Mouse (Mus musculus): ENCODE measurements around the gene Anp32b. TPM values are rescaled to one million over a fixed set of nuclear protein-coding genes. Genes with fewer than 3 reads are reported as not detected.

Anp32b gene
- polyA plus RNA-seq, 1 experiment = 38.6 TPM

DNA sequence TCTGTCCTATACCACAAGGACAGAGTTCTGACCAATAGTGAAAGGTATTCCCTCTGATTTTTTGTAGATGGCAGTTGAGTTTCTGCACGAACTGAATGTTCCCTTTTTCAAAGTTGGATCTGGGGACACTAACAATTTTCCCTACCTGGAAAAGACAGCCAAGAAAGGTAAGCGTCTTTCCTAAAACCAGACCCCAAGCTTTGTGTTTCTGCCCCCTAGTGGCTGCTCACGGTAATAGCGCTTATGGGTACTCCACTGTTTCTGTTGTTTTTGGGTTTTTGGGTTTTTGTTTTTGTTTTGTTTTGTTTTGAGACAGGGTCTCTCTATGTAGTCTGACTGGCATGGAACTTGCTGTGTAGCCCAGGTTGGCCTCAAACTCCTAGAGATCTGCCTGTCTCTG, 48.3 kb downstream of the Anp32b start:
- TF ChIP-seq POLR2A (IDR thresholded peaks at IDR 0.05; ENCODE audit: extremely low read depth, insufficient read depth, low read length) (no peak), CTCF (IDR thresholded peaks at IDR 0.05; ENCODE audit: extremely low read depth, insufficient read depth, low read length) (peak; percentile 63)
- Histone ChIP-seq H3K4me3 (ENCODE audit: insufficient read depth, low read length) (no peak overlapping the region), H3K4me1 (ENCODE audit: control insufficient read depth, insufficient read depth, low read length) (no peaks in the 10 kb centered on the region), H3K27ac (ENCODE audit: insufficient read depth, low read length) (no peak overlapping the region)

GRCm38 (mm10) chr4:46502606-46503502, 52.2 kb downstream of the Anp32b start:
- Histone ChIP-seq H3K4me1 (ENCODE audit: control insufficient read depth, insufficient read depth, low read length) (0 out of 2 replicates have a peak, but pooled peaks cover 1% of the 10 kb centered on the region), H3K4me3 (ENCODE audit: insufficient read depth, low read length) (no peak overlapping the region), H3K27ac (ENCODE audit: insufficient read depth, low read length) (no peak overlapping the region)
- TF ChIP-seq CTCF (IDR thresholded peaks at IDR 0.05; ENCODE audit: extremely low read depth, insufficient read depth, low read length) = no peak
- no peak for TF ChIP-seq POLR2A (IDR thresholded peaks at IDR 0.05; ENCODE audit: extremely low read depth, insufficient read depth, low read length)

DNA sequence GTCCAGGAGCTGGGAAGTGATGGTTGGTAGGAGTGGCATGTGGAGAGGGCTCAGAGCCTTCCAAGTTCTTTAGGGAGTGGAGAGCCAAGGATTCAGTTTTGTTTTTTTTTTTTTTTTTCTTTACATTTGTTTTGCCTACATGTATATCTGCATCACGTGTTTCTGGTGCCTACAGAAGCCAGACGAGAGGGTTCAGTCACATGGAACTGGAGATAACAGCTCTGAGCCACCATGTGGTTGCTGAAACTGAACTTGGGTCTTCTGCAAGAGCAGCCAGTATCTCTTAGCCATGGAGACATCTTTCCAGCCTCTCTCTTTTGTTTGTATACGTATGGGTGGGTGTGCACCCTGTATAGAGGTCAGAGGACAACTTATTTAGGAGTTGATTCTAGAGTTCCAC, 53.2 kb downstream of the Anp32b start:
- TF ChIP-seq CTCF (IDR thresholded peaks at IDR 0.05; ENCODE audit: extremely low read depth, insufficient read depth, low read length) (no peak), POLR2A (IDR thresholded peaks at IDR 0.05; ENCODE audit: extremely low read depth, insufficient read depth, low read length) (no peak)
- Histone ChIP-seq H3K4me1 (ENCODE audit: control insufficient read depth, insufficient read depth, low read length) (0 out of 2 replicates have a peak, but pooled peaks cover 1% of the 10 kb centered on the region), H3K4me3 (ENCODE audit: insufficient read depth, low read length) (no peak overlapping the region), H3K27ac (ENCODE audit: insufficient read depth, low read length) (no peak overlapping the region)

DNA sequence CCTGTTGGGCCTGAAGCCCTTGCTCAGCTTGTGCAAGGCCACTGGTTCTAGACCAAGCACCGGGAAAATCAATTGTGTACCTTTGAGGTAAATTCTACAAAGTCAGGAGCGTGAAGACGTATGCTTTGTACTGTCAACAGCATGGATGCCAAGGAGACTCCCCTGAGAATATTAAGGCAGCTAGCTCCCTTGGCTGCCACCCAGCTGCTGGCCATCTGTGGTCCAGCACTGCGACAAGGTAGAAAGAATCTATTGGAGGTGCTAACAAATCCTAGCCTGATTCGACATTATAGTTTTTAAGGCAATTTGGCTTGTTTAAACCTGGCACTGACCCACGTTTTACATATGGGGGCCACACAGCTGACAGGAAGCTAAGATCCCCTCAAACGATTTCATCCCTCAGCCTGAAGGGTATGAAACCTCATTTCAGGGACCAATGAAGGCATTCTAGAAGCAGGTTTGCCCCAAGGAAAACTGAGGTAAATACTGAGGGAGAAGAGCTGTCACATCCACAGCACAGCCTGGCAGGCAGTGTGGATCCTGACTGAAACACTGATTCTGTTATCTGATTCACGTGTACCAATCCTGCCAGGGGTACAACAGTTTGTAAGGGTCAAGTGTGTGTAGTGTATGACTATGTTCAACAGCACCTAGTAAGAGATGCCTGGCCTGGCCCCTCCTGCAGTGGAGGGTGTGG, 54.8 kb downstream of the Anp32b start:
- Histone ChIP-seq H3K27ac (ENCODE audit: insufficient read depth, low read length) (no peak overlapping the region), H3K4me3 (ENCODE audit: insufficient read depth, low read length) (no peak overlapping the region), H3K4me1 (ENCODE audit: control insufficient read depth, insufficient read depth, low read length) (0 out of 2 replicates have a peak, but pooled peaks cover 1% of the 10 kb centered on the region)
- TF ChIP-seq CTCF (IDR thresholded peaks at IDR 0.05; ENCODE audit: extremely low read depth, insufficient read depth, low read length) (no peak), POLR2A (IDR thresholded peaks at IDR 0.05; ENCODE audit: extremely low read depth, insufficient read depth, low read length) (no peak)

DNA sequence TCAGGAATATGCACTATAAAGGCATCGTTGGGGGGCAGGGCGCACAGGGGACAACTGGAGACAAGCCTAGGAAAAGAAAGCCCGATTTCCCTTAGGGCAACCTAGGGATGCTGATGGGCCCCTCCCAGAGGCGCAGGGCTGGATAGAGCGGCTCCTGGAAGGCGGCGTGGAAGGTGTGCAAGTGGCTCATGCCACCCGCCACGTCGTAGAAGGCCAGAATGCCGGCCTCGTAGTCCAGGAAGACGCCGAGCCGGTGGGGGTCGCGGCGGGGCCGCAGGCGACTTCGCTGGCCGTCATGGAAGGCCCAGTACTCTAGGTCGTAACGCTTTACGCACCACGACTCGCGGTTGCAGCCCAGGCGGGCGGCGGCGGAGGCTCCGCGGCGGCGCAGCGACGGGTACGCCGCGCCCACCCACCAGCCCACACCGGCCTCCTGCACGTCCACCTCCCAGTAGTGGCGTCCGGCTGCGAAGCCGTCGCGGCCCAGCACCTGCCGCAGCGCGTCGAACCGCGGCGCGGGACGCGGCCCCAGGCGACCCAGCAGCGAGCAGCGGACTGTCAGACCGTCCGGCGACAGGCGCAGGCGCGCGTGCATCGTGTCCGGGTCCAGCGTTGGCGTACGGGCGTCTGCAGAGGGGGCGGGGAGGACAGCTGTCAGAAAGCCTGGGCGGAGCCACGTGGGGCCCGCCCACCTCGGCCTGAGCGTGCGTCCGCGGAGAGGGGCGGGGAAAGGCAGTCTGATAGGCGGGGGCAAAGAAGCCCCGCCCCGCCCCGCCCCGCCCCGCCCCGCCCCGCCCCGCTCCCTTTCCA, 56.3 kb downstream of the Anp32b start:
- TF ChIP-seq POLR2A (IDR thresholded peaks at IDR 0.05; ENCODE audit: extremely low read depth, insufficient read depth, low read length) = peak; percentile 83
- TF ChIP-seq CTCF (IDR thresholded peaks at IDR 0.05; ENCODE audit: extremely low read depth, insufficient read depth, low read length) = no peak
- Histone ChIP-seq H3K4me1 (ENCODE audit: control insufficient read depth, insufficient read depth, low read length) (0 out of 2 replicates have a peak, but pooled peaks cover 1% of the 10 kb centered on the region), H3K27ac (ENCODE audit: insufficient read depth, low read length) (peak overlapping the region; percentile 82), H3K4me3 (ENCODE audit: insufficient read depth, low read length) (peak overlapping the region; percentile 45)

DNA sequence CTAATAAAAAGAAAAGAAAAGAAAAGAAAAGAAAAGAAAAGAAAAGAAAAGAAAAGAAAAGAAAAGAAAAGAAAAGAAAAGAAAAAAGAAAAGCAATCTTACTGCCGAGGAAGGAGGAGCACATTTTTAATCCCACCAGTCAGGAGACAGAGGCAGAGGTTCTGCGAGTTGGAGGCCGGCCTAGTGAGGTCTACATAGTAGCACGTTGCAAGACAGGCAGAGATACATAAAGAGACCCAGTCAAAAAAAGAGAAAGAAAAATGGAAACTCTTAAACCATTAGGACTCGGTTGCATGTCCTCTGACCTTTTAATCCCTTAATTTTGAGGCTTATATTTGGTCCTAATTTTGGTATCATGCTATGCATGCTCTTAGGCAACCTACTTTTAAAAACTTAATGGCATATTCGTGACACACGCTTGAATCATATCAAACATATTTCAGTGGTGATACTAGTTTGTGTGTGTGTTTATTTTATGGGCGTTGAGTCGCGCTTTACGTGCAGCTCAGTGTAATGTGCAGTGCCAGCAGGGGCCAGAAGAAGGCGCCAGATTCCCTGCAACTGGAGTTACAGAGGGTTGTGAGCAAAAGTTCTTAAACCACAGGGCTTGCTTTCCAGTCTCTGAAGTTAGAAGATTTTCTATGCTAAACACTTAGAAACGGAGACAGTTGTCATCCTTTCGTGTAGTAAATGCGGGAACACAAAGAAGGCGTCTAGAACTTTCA, 57.2 kb downstream of the Anp32b start:
- H3K4me3 ChIP-seq (ENCODE audit: insufficient read depth, low read length) = no peak overlapping the region; the same call in 1 of the 2 replicates
- TF ChIP-seq POLR2A (IDR thresholded peaks at IDR 0.05; ENCODE audit: extremely low read depth, insufficient read depth, low read length) (no peak), CTCF (IDR thresholded peaks at IDR 0.05; ENCODE audit: extremely low read depth, insufficient read depth, low read length) (peak; percentile 69)

DNA sequence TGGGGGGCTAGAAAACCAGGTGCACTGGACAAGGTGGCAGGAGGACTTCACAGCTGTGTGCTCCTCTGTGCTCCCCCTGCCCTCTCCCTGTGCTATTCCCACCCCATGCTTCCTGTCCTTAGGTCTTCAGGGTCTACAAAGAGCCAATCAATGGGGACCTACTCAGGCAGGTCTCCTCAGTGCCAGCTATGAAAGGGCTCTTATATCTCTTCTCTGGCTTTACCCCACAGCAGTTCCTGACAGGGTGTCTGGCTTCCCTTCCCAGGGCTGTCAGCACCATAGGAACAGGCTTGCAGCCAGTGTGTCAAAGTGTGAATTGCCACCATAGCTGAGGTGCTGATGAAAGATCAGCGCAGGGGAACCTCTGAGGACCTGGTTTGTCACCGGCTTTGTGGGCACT, 69.8 kb downstream of the Anp32b start:
- Histone ChIP-seq H3K4me3 (ENCODE audit: insufficient read depth, low read length) (no peak overlapping the region), H3K27ac (ENCODE audit: insufficient read depth, low read length) (no peak overlapping the region), H3K4me1 (ENCODE audit: control insufficient read depth, insufficient read depth, low read length) (no peaks in the 10 kb centered on the region)
- no peak for TF ChIP-seq CTCF (IDR thresholded peaks at IDR 0.05; ENCODE audit: extremely low read depth, insufficient read depth, low read length)
- no peak for TF ChIP-seq POLR2A (IDR thresholded peaks at IDR 0.05; ENCODE audit: extremely low read depth, insufficient read depth, low read length)

More for the DNA sequence above, 57.2 kb downstream of the Anp32b start:
- H3K27ac ChIP-seq (ENCODE audit: insufficient read depth, low read length) = no peak overlapping the region
- H3K4me1 ChIP-seq (ENCODE audit: control insufficient read depth, insufficient read depth, low read length) = 0 out of 2 replicates have a peak, but pooled peaks cover 1% of the 10 kb centered on the region

GRCm38 (mm10) chr4:46521457-46521856, 70.8 kb downstream of the Anp32b start:
- no peak for TF ChIP-seq POLR2A (IDR thresholded peaks at IDR 0.05; ENCODE audit: extremely low read depth, insufficient read depth, low read length)
- TF ChIP-seq CTCF (IDR thresholded peaks at IDR 0.05; ENCODE audit: extremely low read depth, insufficient read depth, low read length) = no peak
- Histone ChIP-seq H3K4me1 (ENCODE audit: control insufficient read depth, insufficient read depth, low read length) (no peaks in the 10 kb centered on the region), H3K4me3 (ENCODE audit: insufficient read depth, low read length) (no peak overlapping the region), H3K27ac (ENCODE audit: insufficient read depth, low read length) (no peak overlapping the region)

Other genes with a start within 250 kb of the Anp32b start
- not detected in 2 replicates for gene Foxe1, start 107.3 kb upstream of the Anp32b start, polyA plus RNA-seq (2012; rRNA removed)
- 5.5 and 5.9 TPM in 2 replicates for gene Trmo, start 61.5 kb upstream of the Anp32b start, polyA plus RNA-seq (2012; rRNA removed)
- not detected in 2 replicates for gene Hemgn, start 37.4 kb upstream of the Anp32b start, polyA plus RNA-seq (2012; rRNA removed)
- 18.4 and 18.6 TPM in 2 replicates for gene Nans, start 38.3 kb downstream of the Anp32b start, polyA plus RNA-seq (2012; rRNA removed)
- gene Trim14, start 85.2 kb downstream of the Anp32b start, polyA plus RNA-seq (2012; rRNA removed) = 1.0 and 1.2 TPM in 2 replicates
- 23.2 and 24.4 TPM in 2 replicates for gene Coro2a, start 151.3 kb downstream of the Anp32b start, polyA plus RNA-seq (2012; rRNA removed)
- 5.6 and 6.4 TPM in 2 replicates for gene Tbc1d2, start 199.3 kb downstream of the Anp32b start, polyA plus RNA-seq (2012; rRNA removed)